Mouse (Mus musculus) bone marrow macrophage, adult 2 months (primary cell): ENCODE data around the gene Grasp.

ENCODE experiments used
- CTCF ChIP-seq: IDR thresholded peaks from 2 replicates; pipeline ENCODE4 v1.5.1; 2012; ENCODE audit warnings: low read depth, mild to moderate bottlenecking, low read length, moderate library complexity
- POLR2A ChIP-seq: IDR thresholded peaks from 2 replicates; pipeline ENCODE4 v1.6.1; 2012; ENCODE audit warnings: mild to moderate bottlenecking, low read depth, low read length, borderline replicate concordance

- TF ChIP-seq CTCF (no peak), POLR2A (no peak)
These were observed 30.0 kb upstream of the Grasp start for GRCm38 (mm10) chr15:101193971-101194370.
